Mouse (Mus musculus) liver, adult 2 months (tissue): ENCODE results near the gene Hnrnpa3.

Experiments used
- CTCF ChIP-seq: fragments of 200-500 bp; IDR thresholded peaks from 2 replicates; pipeline ENCODE4 v1.5.1; 2011; ENCODE audit warnings: low read depth, low read length, control low read depth
- POLR2A ChIP-seq: fragments of 200-500 bp; IDR thresholded peaks from 2 replicates; pipeline ENCODE4 v1.6.1; 2011; ENCODE audit warnings: low read length, control low read depth; ENCODE audit not compliant: insufficient read depth; ENCODE audit errors: extremely low read depth

GRCm38 (mm10) chr2:75670446-75671336, 11.6 kb downstream of the Hnrnpa3 start:
- TF ChIP-seq POLR2A: no peak
- no peak for TF ChIP-seq CTCF
